Mouse (Mus musculus): Measurements from ENCODE around the gene Pde6h.

DNA sequence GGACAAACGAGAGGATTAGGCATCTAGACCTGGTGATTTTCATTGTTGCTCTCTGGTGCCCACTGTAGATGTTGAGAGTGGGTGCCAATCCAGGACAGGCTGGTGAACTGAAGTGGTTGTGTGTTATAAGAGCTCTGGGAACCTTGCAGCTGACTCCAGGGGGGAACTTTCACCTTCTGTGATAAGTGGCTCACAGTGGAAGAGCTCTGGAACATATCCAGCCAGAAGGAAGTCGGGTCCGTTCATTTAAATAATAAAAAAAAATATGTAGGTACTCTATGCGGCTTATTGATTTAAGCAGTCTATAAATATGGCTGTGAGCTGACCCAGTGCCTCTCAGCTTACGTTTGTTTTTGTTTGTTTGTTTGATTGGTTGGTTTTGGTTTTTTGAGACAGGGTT is 1.6 kb upstream of the Pde6h start, which contains the start of gene Erp27:
- TF ChIP-seq CTCF (IDR thresholded peaks at IDR 0.05) (no peak), EP300 (IDR thresholded peaks at IDR 0.05) (no peak)
